In the genomic region with DNA sequence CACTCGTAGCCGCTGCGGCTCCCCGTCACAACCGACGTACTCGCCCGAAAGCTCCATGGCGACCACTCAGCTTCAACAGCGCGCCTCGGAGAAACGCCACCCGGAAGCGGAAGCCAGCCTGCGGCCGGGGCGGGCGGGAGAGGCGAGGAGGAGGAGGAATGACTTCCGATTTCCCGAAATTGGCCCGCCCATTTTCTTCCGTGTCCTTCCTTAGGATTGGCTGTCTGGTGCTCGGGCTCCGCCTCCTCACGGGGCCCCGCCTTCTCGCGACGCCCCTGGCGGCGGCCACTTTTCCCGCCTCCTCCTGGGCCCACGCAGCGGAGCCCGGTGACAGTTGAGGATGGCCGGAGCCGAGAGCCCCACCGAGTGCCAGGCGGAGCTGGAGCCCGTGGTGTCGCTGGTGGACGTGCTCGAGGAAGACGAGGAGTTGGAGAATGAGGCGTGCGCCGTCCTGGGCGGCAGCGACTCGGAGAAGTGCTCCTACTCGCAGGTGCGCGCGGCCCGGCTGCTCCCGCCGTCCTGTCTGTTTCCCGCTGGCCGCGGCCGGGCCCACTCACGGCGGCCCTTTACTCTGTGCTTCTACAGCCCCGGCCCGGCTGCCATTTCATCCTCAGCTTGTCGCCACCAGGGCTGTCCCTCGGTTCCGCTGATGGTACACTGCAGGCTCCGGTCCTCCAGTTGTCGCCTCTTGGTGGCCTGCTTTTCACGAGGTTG, we compare ENCODE assay signal across 8 mouse cellular contexts. TPM values are rescaled to one million over a fixed set of nuclear protein-coding genes. Genes with fewer than 3 reads are reported as not detected.
DNase-seq lines count a peak whose midpoint lies in the region; ATAC-seq and TF ChIP-seq lines count a peak whose summit lies in the region.

Gene Gm28051, minus strand, starts transcription at position 77 of the 714 bp plus-strand sequence.
Gene Gon7, minus strand, starts transcription at position 115 of the 714 bp plus-strand sequence.
Gene Ubr7, plus strand, starts transcription at position 279 of the 714 bp plus-strand sequence.

- peaks cover 40% of the 10 kb centered on the region for H3K36me3 ChIP-seq in hindbrain, embryonic 10.5 days
- no peaks in the 10 kb centered on the region for H3K36me3 ChIP-seq in lung, postnatal 0 days (ENCODE audit: insufficient read depth, low read length)

- TF ChIP-seq CTCF in lung, postnatal 0 days (IDR thresholded peaks at IDR 0.05) = peak; percentile 66

- H3K9ac ChIP-seq in lung, postnatal 0 days (replicated peaks; ENCODE audit: low read depth) = peak within 1 kb of the TSS; percentile 76

- TF ChIP-seq EP300 in lung, postnatal 0 days (IDR thresholded peaks at IDR 0.05) = 0 out of 2 replicates have a peak, but pooled peaks have one; percentile 26

- peak within 1 kb of the TSS; percentile 94 for H3K27ac ChIP-seq in hindbrain, embryonic 10.5 days
- H3K27ac ChIP-seq in lung, postnatal 0 days (ENCODE audit: low read length) = peak within 1 kb of the TSS; percentile 87

- H3K4me2 ChIP-seq in lung, postnatal 0 days (replicated peaks; ENCODE audit: low read depth, low read length) = peak within 1 kb of the TSS; percentile 86

- no peaks in the 10 kb centered on the region for H3K9me3 ChIP-seq in hindbrain, embryonic 10.5 days
- H3K9me3 ChIP-seq in lung, postnatal 0 days (ENCODE audit: low read length) = no peaks in the 10 kb centered on the region

- H3K27me3 ChIP-seq in hindbrain, embryonic 10.5 days (ENCODE audit: insufficient read depth, poor library complexity, severe bottlenecking) = no peaks in the 10 kb centered on the region
- no peaks in the 10 kb centered on the region for H3K27me3 ChIP-seq in lung, postnatal 0 days (replicated peaks; ENCODE audit: insufficient read depth, low read length)

- under 1% methylated on average over 73 of the region's 73 CpGs for WGBS in hindbrain, embryonic 10.5 days
- WGBS in lung, postnatal 0 days = 0% methylated on average over 51 of the region's 73 CpGs

- peak; percentile 94 for DNase-seq in MN1 (ENCODE audit: low spot score)
- peak; percentile 96 for DNase-seq in cerebellum, adult 9-10 months
- DNase-seq in hindbrain, embryonic 10.5 days (ENCODE audit: low spot score) = peak; percentile 98
- DNase-seq in layer of hippocampus, adult 9-11 months = peak; percentile 97
- DNase-seq in lung, postnatal 0 days (ENCODE audit: low spot score) = peak; percentile 99
- peak; percentile 89 for DNase-seq in ovary, postnatal 14 days (ENCODE audit: low spot score)
- DNase-seq in thymus, postnatal 14 days = peak; percentile 97

- peaks cover 33% of the 10 kb centered on the region for H3K4me1 ChIP-seq in hindbrain, embryonic 10.5 days (replicated peaks)
- H3K4me1 ChIP-seq in lung, postnatal 0 days (ENCODE audit: insufficient read depth, low read depth, low read length) = peaks cover 13% of the 10 kb centered on the region; the same call in 1 of the 2 replicates

- ATAC-seq in frontal cortex, adult (ENCODE audit: low TSS enrichment) = peak; percentile 97
- peak; percentile 98 for ATAC-seq in lung, postnatal 0 days

- peak within 1 kb of the TSS; percentile 90 for H3K4me3 ChIP-seq in hindbrain, embryonic 10.5 days
- peak within 1 kb of the TSS; percentile 86 for H3K4me3 ChIP-seq in lung, postnatal 0 days (ENCODE audit: low read depth, low read length)

RNA-seq across cellular contexts. Expression of gene Gm28051, which starts in this region (rescaled TPM):
- polyA plus RNA-seq in hindbrain, embryonic 10.5 days (2016; fragmentation: Nextera tagmentation; extraction: Ambion mirVana) = not detected in 2 replicates
- polyA plus RNA-seq in lung, postnatal 0 days (2015; fragmentation: Nextera tagmentation; extraction: Ambion mirVana) = not detected in 2 replicates

RNA-seq across cellular contexts. Expression of gene Gon7, which starts in this region (rescaled TPM):
- 44.7 and 49.0 TPM in 2 replicates for polyA plus RNA-seq in hindbrain, embryonic 10.5 days (2016; fragmentation: Nextera tagmentation; extraction: Ambion mirVana)
- polyA plus RNA-seq in lung, postnatal 0 days (2015; fragmentation: Nextera tagmentation; extraction: Ambion mirVana) = 15.1 and 17.6 TPM in 2 replicates

RNA-seq across cellular contexts. Expression of gene Ubr7, which starts in this region (rescaled TPM):
- 52.3 and 62.8 TPM in 2 replicates for polyA plus RNA-seq in hindbrain, embryonic 10.5 days (2016; fragmentation: Nextera tagmentation; extraction: Ambion mirVana)
- polyA plus RNA-seq in lung, postnatal 0 days (2015; fragmentation: Nextera tagmentation; extraction: Ambion mirVana) = 20.7 and 23.1 TPM in 2 replicates

Comparison
In these comparisons a context has a peak if more than half of its experiments do, and no peak if none do; other contexts are left out.
1. Peak in every context shown above with its lines: DNase-seq, ATAC-seq, H3K4me3 ChIP-seq and H3K27ac ChIP-seq.